12 mouse cellular contexts compared by ENCODE assay signal in the genomic region with DNA sequence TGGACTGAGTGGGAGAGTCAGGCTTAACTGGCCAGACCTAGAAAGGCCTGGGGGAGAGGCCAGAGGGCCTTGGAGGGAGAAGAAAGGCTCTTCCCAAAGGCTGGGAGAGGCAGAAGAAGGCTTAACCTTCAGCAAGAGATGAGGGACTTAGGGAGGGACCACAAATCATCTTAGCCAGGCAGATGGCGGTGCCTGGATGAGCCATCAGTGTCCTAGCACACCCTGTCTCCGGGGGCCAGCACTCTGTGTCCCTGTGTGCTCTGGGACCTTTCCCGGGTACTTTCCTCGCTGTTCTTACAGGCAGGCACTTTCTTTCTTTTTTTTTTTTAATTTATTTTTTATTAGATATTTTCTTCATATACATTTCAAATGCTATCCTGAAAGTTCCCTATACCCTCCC.
"Had no signal": no experiment of that assay in that cellular context is flagged by ENCODE, and none has a peak within 500 bp of the region (broad histone marks: within the 10 kb centered on the region; RNA-seq: fewer than 3 reads in every experiment).

No protein-coding gene starts in this region.

- DNase-seq: retina, postnatal 1 day; right cerebral cortex, adult 18-20 months; right cerebral cortex, postnatal 14 days; right cerebral cortex, postnatal 25 days; right cerebral cortex, postnatal 4 days; spleen, adult 18-20 months; thymus, adult 18-20 months; thymus, adult 2 months; thymus, postnatal 14 days; thymus, postnatal 25 days; thymus, postnatal 36 days; thymus, postnatal 4 days had no signal
